Comparison of ENCODE assay signal across 20 mouse cellular contexts in genomic region chr7:97304471-97304870, GRCm38 (mm10). TPM values are rescaled to one million over a fixed set of nuclear protein-coding genes. Genes with fewer than 3 reads are reported as not detected.
A peak's percentile ranks its signal among the peaks of the same experiment; 100 is the strongest.
DNase-seq lines count a peak whose midpoint lies in the region; ATAC-seq lines count a peak whose summit lies in the region.
"Had no signal": no experiment of that assay in that cellular context is flagged by ENCODE, and none has a peak within 500 bp of the region (broad histone marks: within the 10 kb centered on the region; RNA-seq: fewer than 3 reads in every experiment).

No protein-coding gene starts in this region.

- ATAC-seq in heart, embryonic 11.5 days (replicated peaks; ENCODE audit: insufficient number of reproducible peaks, low FRiP score, low TSS enrichment): no peak
- ATAC-seq: forebrain, embryonic 15.5 days; hindbrain, embryonic 16.5 days had no signal

- H3K4me3 ChIP-seq in heart, embryonic 11.5 days (ENCODE audit: low read depth, low read length): no peak overlapping the region
- H3K4me3 ChIP-seq: embryonic facial prominence, embryonic 10.5 days; forebrain, embryonic 15.5 days; limb, embryonic 12.5 days; liver, embryonic 13.5 days had no signal

- no peaks in the 10 kb centered on the region for H3K9me3 ChIP-seq in heart, embryonic 11.5 days (replicated peaks; ENCODE audit: control insufficient read depth, low read length)
- H3K9me3 ChIP-seq: embryonic facial prominence, embryonic 10.5 days; forebrain, embryonic 15.5 days; limb, embryonic 12.5 days; liver, embryonic 13.5 days had no signal

- DNase-seq in heart, adult 11 months: peak; percentile 91
- peak; percentile 1 for DNase-seq in layer of hippocampus, adult 11-12 months (ENCODE audit: low spot score)
- no peak for DNase-seq in layer of hippocampus, postnatal 14 days (ENCODE audit: low spot score in 2 of 2)
- DNase-seq in ovary, postnatal 36 days (ENCODE audit: low spot score): peak; percentile 1
- no peak for DNase-seq in ovary, postnatal 14 days (ENCODE audit: low spot score)
- DNase-seq: cerebellum, adult 9-10 months; gastrocnemius, postnatal 36 days; kidney, adult 8-10 months; kidney, postnatal 14 days; layer of hippocampus, adult 9-11 months; liver, embryonic 13.5 days; retina, postnatal 1 day; thymus, postnatal 25 days had no signal

- H3K4me1 ChIP-seq in heart, embryonic 11.5 days (ENCODE audit: control insufficient read depth, insufficient read depth, low read length): no peaks in the 10 kb centered on the region
- H3K4me1 ChIP-seq: embryonic facial prominence, embryonic 10.5 days; forebrain, embryonic 15.5 days; limb, embryonic 12.5 days had no signal

- H3K36me3 ChIP-seq in heart, embryonic 11.5 days (ENCODE audit: control insufficient read depth, insufficient read depth, low read length): peaks cover 30% of the 10 kb centered on the region

- H3K4me2 ChIP-seq in heart, embryonic 11.5 days: no peak overlapping the region
- H3K4me2 ChIP-seq: forebrain, embryonic 15.5 days; limb, embryonic 12.5 days; liver, embryonic 13.5 days had no signal

- no peak overlapping the region for H3K27ac ChIP-seq in heart, embryonic 11.5 days (ENCODE audit: low read depth, low read length)
- H3K27ac ChIP-seq: embryonic facial prominence, embryonic 10.5 days; forebrain, embryonic 15.5 days; limb, embryonic 12.5 days; liver, embryonic 13.5 days; stomach, postnatal 0 days had no signal

- H3K27me3 ChIP-seq in heart, embryonic 11.5 days (ENCODE audit: control insufficient read depth, insufficient read depth, low read length): no peaks in the 10 kb centered on the region
- H3K27me3 ChIP-seq: forebrain, embryonic 15.5 days; limb, embryonic 12.5 days; liver, embryonic 13.5 days had no signal

- no peak overlapping the region for H3K9ac ChIP-seq in heart, embryonic 11.5 days (ENCODE audit: low read depth, low read length)
- H3K9ac ChIP-seq: forebrain, embryonic 15.5 days; limb, embryonic 12.5 days; liver, embryonic 13.5 days had no signal

RNA-seq across cellular contexts. Expression of gene Usp35, which starts 27.3 kb away (rescaled TPM):
- polyA plus RNA-seq in heart, embryonic 11.5 days (2014; fragmentation: Nextera tagmentation; extraction: Ambion mirVana): 1.3 and 1.7 TPM in 2 replicates
- total RNA-seq in layer of hippocampus, postnatal 14 days (2021): 10 to 100 TPM; 11.9 to 12.4 TPM
- total RNA-seq: common myeloid progenitor, adult 5-6 weeks had no signal

RNA-seq across cellular contexts. Expression of gene Kctd21, which starts 27.7 kb away (rescaled TPM):
- polyA plus RNA-seq in heart, embryonic 11.5 days (2014; fragmentation: Nextera tagmentation; extraction: Ambion mirVana): 3.6 and 3.8 TPM in 2 replicates
- total RNA-seq in layer of hippocampus, postnatal 14 days (2021): 10 to 100 TPM in 1 of 2 experiments, 1 to 10 TPM in 1; 8.9 to 11.5 TPM

Comparison
In these comparisons a context has a peak if more than half of its experiments do, and no peak if none do; other contexts are left out.
1. DNase-seq: peak in heart, adult 11 months (single experiment), layer of hippocampus, adult 11-12 months (single experiment) and ovary, postnatal 36 days (single experiment); none in layer of hippocampus, postnatal 14 days (0 of 2) and ovary, postnatal 14 days (single experiment).